Mouse (Mus musculus): Measurements from ENCODE around the gene Col6a6.

DNA sequence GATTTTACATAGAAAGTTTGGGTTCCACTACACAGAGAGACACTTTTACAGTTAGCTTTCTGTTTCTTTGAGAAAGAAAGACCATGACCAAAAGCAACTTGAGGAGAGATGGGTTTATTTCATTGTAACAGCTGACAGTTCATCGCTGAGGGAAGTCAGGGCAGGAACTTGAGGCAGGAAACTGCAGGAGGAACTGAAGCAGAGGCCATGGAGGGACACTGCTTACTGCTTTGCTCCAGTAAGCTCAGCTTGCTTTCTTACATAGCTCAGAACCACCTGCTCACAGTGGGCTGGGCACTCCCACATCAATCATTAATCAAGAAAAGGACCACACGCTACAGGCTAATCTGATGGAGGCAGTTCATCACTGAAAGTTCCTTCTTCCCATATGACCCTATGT lies 171.8 kb downstream of the Col6a6 start:
- no peak for TF ChIP-seq POLR2A (IDR thresholded peaks at IDR 0.05; ENCODE audit: control insufficient read depth, extremely low read depth, insufficient read depth, low read length, poor library complexity)
- TF ChIP-seq CTCF (IDR thresholded peaks at IDR 0.05; ENCODE audit: borderline replicate concordance, control insufficient read depth, extremely low read depth, insufficient read depth, low read length, poor library complexity), result no peak

All from thymus, adult 2 months (tissue).